Mouse (Mus musculus): ENCODE data around the gene C1qbp. TPM values are rescaled to one million over a fixed set of nuclear protein-coding genes. Genes with fewer than 3 reads are reported as not detected.
A peak's percentile ranks its signal among the peaks of the same experiment; 100 is the strongest.

Gene C1qbp
- total RNA-seq (2021) = 100 to 1,000 TPM in 1 of 2 experiments, 10 to 100 TPM in 1; 98.4 to 107 TPM
- long read RNA-seq, transcript C1qbp-201 (6 exons, 1,175 nt) = major isoform, 67 of 70 reads
- long read RNA-seq, partial matches to known transcripts = 1 of 70 reads
- long read RNA-seq, other reads (novel, unspliced or antisense) = 2 of 70 reads

GRCm38 (mm10) chr11:70982557-70983228, at the start of gene C1qbp:
Gene C1qbp, minus strand, starts transcription at chr11:70983026.
- DNase-seq (ENCODE audit: low spot score in 2 of 2) = peak; percentile 88 to 94

- DNase-seq (ENCODE audit: low spot score in 2 of 2) = no peak
These were observed 49.2 kb upstream of the C1qbp start for GRCm38 (mm10) chr11:71032070-71032469.

GRCm38 (mm10) chr11:71029403-71030118, 46.7 kb upstream of the C1qbp start:
- DNase-seq (ENCODE audit: low spot score in 2 of 2) = no peak

GRCm38 (mm10) chr11:71028280-71028679, 45.5 kb upstream of the C1qbp start:
- DNase-seq (ENCODE audit: low spot score in 2 of 2) = no peak

- peak; percentile 99 for DNase-seq (ENCODE audit: low spot score in 2 of 2)
These were observed 36.6 kb upstream of the C1qbp start, which contains the start of the genes Mis12 and Derl2 for GRCm38 (mm10) chr11:71019201-71020068. Gene Mis12, plus strand, starts transcription at chr11:71019611. Gene Derl2, minus strand, starts transcription at chr11:71019841.

GRCm38 (mm10) chr11:71018416-71019200, 35.8 kb upstream of the C1qbp start:
- DNase-seq (ENCODE audit: low spot score in 2 of 2) = no peak

GRCm38 (mm10) chr11:71017051-71017450, 34.2 kb upstream of the C1qbp start:
- no peak for DNase-seq (ENCODE audit: low spot score in 2 of 2)

GRCm38 (mm10) chr11:71012743-71013142, 29.9 kb upstream of the C1qbp start:
- no peak for DNase-seq (ENCODE audit: low spot score in 2 of 2)

- DNase-seq (ENCODE audit: low spot score in 2 of 2) = no peak
These were observed 25.5 kb upstream of the C1qbp start for GRCm38 (mm10) chr11:71008321-71008720.

- DNase-seq (ENCODE audit: low spot score in 2 of 2) = no peak
These were observed 25.0 kb upstream of the C1qbp start for GRCm38 (mm10) chr11:71007831-71008230.

GRCm38 (mm10) chr11:71007026-71007425, 24.2 kb upstream of the C1qbp start:
- no peak for DNase-seq (ENCODE audit: low spot score in 2 of 2)

- DNase-seq (ENCODE audit: low spot score in 2 of 2) = no peak
These were observed 22.2 kb upstream of the C1qbp start for GRCm38 (mm10) chr11:71005046-71005445.

GRCm38 (mm10) chr11:71004316-71004773, 21.5 kb upstream of the C1qbp start, which contains the start of gene Dhx33:
Gene Dhx33, minus strand, starts transcription at chr11:71004437.
- peak; percentile 96 to 99 for DNase-seq (ENCODE audit: low spot score in 2 of 2)

- DNase-seq (ENCODE audit: low spot score in 2 of 2) = no peak
These were observed 20.9 kb upstream of the C1qbp start for GRCm38 (mm10) chr11:71003611-71004315.

GRCm38 (mm10) chr11:71001167-71001566, 18.3 kb upstream of the C1qbp start:
- DNase-seq (ENCODE audit: low spot score in 2 of 2) = peak; percentile 61 to 90

GRCm38 (mm10) chr11:70982030-70982429, 796 bp downstream of the C1qbp start:
- DNase-seq (ENCODE audit: low spot score in 2 of 2) = no peak

GRCm38 (mm10) chr11:70980751-70981510, 1.9 kb downstream of the C1qbp start:
- no peak for DNase-seq (ENCODE audit: low spot score in 2 of 2)

- DNase-seq (ENCODE audit: low spot score in 2 of 2) = no peak
These were observed 2.6 kb downstream of the C1qbp start for GRCm38 (mm10) chr11:70980232-70980631.

- no peak for DNase-seq (ENCODE audit: low spot score in 2 of 2)
These were observed 5.5 kb downstream of the C1qbp start for GRCm38 (mm10) chr11:70977293-70977692.

Measured in layer of hippocampus, adult 18-20 months (tissue).